Mouse (Mus musculus): ENCODE measurements around the gene Cela2a. TPM values are rescaled to one million over a fixed set of nuclear protein-coding genes. Genes with fewer than 3 reads are reported as not detected.

The Cela2a gene
- polyA plus RNA-seq, 2 experiments = 0.19 TPM; not detected in 1

DNA sequence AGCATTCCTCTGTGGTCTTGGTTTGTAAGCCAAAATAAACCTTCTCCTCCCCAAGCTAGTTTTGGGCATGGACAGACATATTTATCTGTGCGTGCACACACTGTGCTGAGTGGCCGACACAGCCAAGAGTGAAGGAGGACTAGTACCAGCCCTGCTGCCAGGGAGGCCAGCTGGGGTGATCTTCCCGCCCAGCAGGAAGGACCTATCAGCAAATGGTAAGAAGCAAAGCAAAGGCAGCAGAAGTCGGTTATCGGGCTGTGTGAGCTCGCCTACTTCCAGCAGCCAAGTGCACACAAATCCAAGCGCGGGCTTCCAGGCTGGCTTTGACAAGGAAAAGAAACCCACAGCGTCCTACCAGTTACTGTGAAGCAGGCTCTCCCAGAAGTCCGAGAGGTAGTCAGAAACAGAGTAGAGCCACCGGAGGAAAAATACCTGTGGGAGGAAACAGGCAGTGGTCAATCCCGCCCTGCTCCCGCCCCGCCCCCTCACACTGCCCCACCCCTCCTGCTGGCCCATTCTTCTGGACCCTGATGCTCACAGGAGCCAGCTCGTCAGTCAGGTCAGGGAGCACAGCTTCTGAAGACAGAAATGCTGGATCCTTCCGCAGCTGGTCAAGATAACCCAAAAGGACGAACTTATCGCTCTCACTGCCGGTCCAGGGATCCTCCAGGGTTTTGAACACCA is 58.5 kb downstream of the Cela2a start:
- Histone ChIP-seq H3K4me1 (ENCODE audit: control insufficient read depth, insufficient read depth, low read length) (peaks cover 21% of the 10 kb centered on the region), H3K9me3 (ENCODE audit: control insufficient read depth, low read length) (no peaks in the 10 kb centered on the region), H3K4me3 (replicated peaks; ENCODE audit: low read length) (no peak overlapping the region), H3K36me3 (ENCODE audit: control insufficient read depth, insufficient read depth, low read length) (peaks cover 87% of the 10 kb centered on the region), H3K4me2 (replicated peaks; ENCODE audit: low read depth, low read length, severe bottlenecking) (peak overlapping the region; percentile 26; the same call in 1 of the 2 replicates), H3K9ac (ENCODE audit: low read depth, low read length, severe bottlenecking) (no peak overlapping the region), H3K27me3 (ENCODE audit: control insufficient read depth, insufficient read depth, low read length) (no peaks in the 10 kb centered on the region), H3K27ac (replicated peaks; ENCODE audit: low read depth, low read length) (peak overlapping the region; percentile 80)
- peak; percentile 43 for DNase-seq (ENCODE audit: low spot score)
- 70% methylated on average over 19 of the region's 19 CpGs for WGBS
- no peak for TF ChIP-seq POLR2A (IDR thresholded peaks at IDR 0.05; ENCODE audit: borderline replicate concordance, extremely low read depth, insufficient read depth, insufficient read length)
- peak; percentile 32 for ATAC-seq (ENCODE audit: low FRiP score, low read depth)

DNA sequence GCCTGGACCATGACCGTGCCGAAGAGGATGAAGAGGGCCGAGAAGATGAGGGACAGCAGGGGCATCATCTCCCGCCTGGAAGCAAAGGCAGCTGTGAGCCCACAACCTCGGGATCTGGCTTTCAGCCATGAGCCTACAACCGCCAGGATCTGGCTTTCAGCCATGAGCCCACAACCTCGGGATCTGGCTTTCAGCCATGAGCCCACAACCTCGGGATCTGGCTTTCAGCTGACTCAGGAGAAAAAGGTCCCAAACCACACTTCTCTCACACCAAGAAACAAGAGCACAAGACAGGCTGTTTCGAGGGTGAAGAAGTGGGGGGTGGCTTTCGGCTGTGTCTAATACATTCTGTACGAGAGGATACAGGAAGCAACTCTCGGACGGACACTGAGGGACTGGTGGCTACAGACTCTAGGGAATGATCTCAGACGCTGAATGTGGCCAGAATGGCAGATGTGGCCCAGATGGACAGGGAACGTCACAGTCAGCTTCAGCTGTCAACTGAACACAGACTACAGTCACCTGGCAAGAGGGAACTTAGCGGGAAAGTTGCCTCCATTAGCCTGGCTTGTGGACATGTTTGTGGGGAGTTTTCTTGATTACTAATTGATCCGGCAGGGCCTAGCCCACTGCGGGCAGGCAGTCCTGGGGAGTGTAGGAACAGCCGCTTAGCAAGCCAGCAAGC is 59.1 kb downstream of the Cela2a start:
- peak overlapping the region; percentile 26; the same call in 1 of the 2 replicates for H3K4me2 ChIP-seq (replicated peaks; ENCODE audit: low read depth, low read length, severe bottlenecking)
- no peaks in the 10 kb centered on the region for H3K27me3 ChIP-seq (ENCODE audit: control insufficient read depth, insufficient read depth, low read length)
- WGBS = 35% methylated on average over 19 of the region's 19 CpGs
- H3K27ac ChIP-seq (replicated peaks; ENCODE audit: low read depth, low read length) = peak overlapping the region; percentile 80
- DNase-seq (ENCODE audit: low spot score) (peak; percentile 69), ATAC-seq (ENCODE audit: low FRiP score, low read depth) (peak; percentile 71)
- no peak for TF ChIP-seq POLR2A (IDR thresholded peaks at IDR 0.05; ENCODE audit: borderline replicate concordance, extremely low read depth, insufficient read depth, insufficient read length)
- H3K9me3 ChIP-seq (ENCODE audit: control insufficient read depth, low read length) = no peaks in the 10 kb centered on the region
- peak overlapping the region; percentile 5; the same call in 1 of the 2 replicates for H3K4me3 ChIP-seq (replicated peaks; ENCODE audit: low read length)
- H3K36me3 ChIP-seq (ENCODE audit: control insufficient read depth, insufficient read depth, low read length) = peaks cover 87% of the 10 kb centered on the region
- H3K9ac ChIP-seq (ENCODE audit: low read depth, low read length, severe bottlenecking) = no peak overlapping the region
- peaks cover 21% of the 10 kb centered on the region for H3K4me1 ChIP-seq (ENCODE audit: control insufficient read depth, insufficient read depth, low read length)

DNA sequence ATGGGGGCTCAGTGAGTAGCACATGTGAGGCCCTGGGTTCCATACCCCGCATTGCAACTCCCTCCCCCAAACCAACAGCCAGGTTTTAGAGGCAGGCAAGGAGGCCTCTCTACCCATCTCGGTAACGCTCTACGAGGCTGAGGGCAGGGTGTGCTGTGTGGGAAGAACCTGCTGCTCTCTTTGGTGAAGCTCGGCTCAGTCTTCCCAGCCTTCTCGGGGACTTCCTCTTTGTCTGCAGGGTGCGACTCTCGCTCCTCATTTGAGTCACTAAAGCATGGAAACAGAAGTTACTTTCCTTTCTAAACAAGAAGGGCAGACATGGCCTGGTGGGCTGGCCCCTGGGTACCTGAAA is 59.7 kb downstream of the Cela2a start:
- peak; percentile 44; the same call in 1 of the 2 replicates for ATAC-seq (ENCODE audit: low FRiP score, low read depth)
- Histone ChIP-seq H3K27ac (replicated peaks; ENCODE audit: low read depth, low read length) (peak overlapping the region; percentile 80), H3K4me2 (replicated peaks; ENCODE audit: low read depth, low read length, severe bottlenecking) (no peak overlapping the region), H3K36me3 (ENCODE audit: control insufficient read depth, insufficient read depth, low read length) (peaks cover 85% of the 10 kb centered on the region), H3K27me3 (ENCODE audit: control insufficient read depth, insufficient read depth, low read length) (no peaks in the 10 kb centered on the region), H3K9me3 (ENCODE audit: control insufficient read depth, low read length) (no peaks in the 10 kb centered on the region), H3K4me1 (ENCODE audit: control insufficient read depth, insufficient read depth, low read length) (peaks cover 21% of the 10 kb centered on the region), H3K4me3 (replicated peaks; ENCODE audit: low read length) (no peak overlapping the region), H3K9ac (ENCODE audit: low read depth, low read length, severe bottlenecking) (no peak overlapping the region)
- 73% methylated on average over 8 of the region's 8 CpGs for WGBS
- no peak for TF ChIP-seq POLR2A (IDR thresholded peaks at IDR 0.05; ENCODE audit: borderline replicate concordance, extremely low read depth, insufficient read depth, insufficient read length)
- no peak for DNase-seq (ENCODE audit: low spot score)

DNA sequence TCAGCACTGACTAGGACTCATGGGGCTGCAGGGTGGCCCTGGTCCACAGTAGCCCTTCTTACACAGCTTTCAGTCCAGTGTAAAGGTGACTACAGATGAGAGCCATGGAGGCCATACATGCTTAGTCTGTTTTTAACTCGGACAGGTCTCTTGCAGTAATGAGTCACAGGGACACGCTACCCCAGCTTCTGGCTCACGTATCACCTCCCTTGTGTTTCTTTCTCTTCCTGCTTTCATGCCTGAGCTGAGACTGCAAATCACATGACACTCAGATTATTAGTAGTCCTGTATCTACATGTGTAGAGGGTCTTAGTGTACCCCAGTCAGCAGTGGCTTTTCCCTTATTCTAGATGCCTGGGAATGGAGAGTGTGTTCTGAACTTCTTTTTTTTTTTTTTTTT is 61.0 kb downstream of the Cela2a start:
- H3K9ac ChIP-seq (ENCODE audit: low read depth, low read length, severe bottlenecking) = no peak overlapping the region
- DNase-seq (ENCODE audit: low spot score) = no peak
- ATAC-seq (ENCODE audit: low FRiP score, low read depth) = no peak
- H3K36me3 ChIP-seq (ENCODE audit: control insufficient read depth, insufficient read depth, low read length) = peaks cover 72% of the 10 kb centered on the region
- 93% methylated on average over 3 of the region's 3 CpGs for WGBS
- no peak for TF ChIP-seq POLR2A (IDR thresholded peaks at IDR 0.05; ENCODE audit: borderline replicate concordance, extremely low read depth, insufficient read depth, insufficient read length)
- no peak overlapping the region for H3K4me3 ChIP-seq (replicated peaks; ENCODE audit: low read length)
- no peaks in the 10 kb centered on the region for H3K9me3 ChIP-seq (ENCODE audit: control insufficient read depth, low read length)
- no peaks in the 10 kb centered on the region for H3K27me3 ChIP-seq (ENCODE audit: control insufficient read depth, insufficient read depth, low read length)
- H3K4me1 ChIP-seq (ENCODE audit: control insufficient read depth, insufficient read depth, low read length) = peaks cover 21% of the 10 kb centered on the region
- no peak overlapping the region for H3K27ac ChIP-seq (replicated peaks; ENCODE audit: low read depth, low read length)
- H3K4me2 ChIP-seq (replicated peaks; ENCODE audit: low read depth, low read length, severe bottlenecking) = no peak overlapping the region

Other genes starting within 250 kb of the Cela2a start
- gene Fblim1, start 220.1 kb downstream of the Cela2a start, polyA plus RNA-seq (2012; rRNA removed) = 52.2 and 59.7 TPM in 2 replicates
- gene Fblim1, start 220.1 kb downstream of the Cela2a start, polyA plus RNA-seq (2014; fragmentation: Nextera tagmentation; extraction: Ambion mirVana) = 33.7 and 43.2 TPM in 2 replicates
- 0.49 and 0.54 TPM in 2 replicates for gene Tmem82, start 207.5 kb downstream of the Cela2a start, polyA plus RNA-seq (2012; rRNA removed)
- gene Tmem82, start 207.5 kb downstream of the Cela2a start, polyA plus RNA-seq (2014; fragmentation: Nextera tagmentation; extraction: Ambion mirVana) = 0.21 TPM in 1 of 2 replicates, not detected in the other
- 0.16 and 0.26 TPM in 2 replicates for gene Slc25a34, start 202.3 kb downstream of the Cela2a start, polyA plus RNA-seq (2012; rRNA removed)
- gene Slc25a34, start 202.3 kb downstream of the Cela2a start, polyA plus RNA-seq (2014; fragmentation: Nextera tagmentation; extraction: Ambion mirVana) = not detected in 2 replicates
- gene Plekhm2, start 161.3 kb downstream of the Cela2a start, polyA plus RNA-seq (2012; rRNA removed) = 51.8 and 67.8 TPM in 2 replicates
- 4.9 and 6.4 TPM in 2 replicates for gene Plekhm2, start 161.3 kb downstream of the Cela2a start, polyA plus RNA-seq (2014; fragmentation: Nextera tagmentation; extraction: Ambion mirVana)
- 9.0 and 11.5 TPM in 2 replicates for gene Rsc1a1, start 140.6 kb downstream of the Cela2a start, polyA plus RNA-seq (2012; rRNA removed)
- gene Rsc1a1, start 140.6 kb downstream of the Cela2a start, polyA plus RNA-seq (2014; fragmentation: Nextera tagmentation; extraction: Ambion mirVana) = 1.5 and 1.7 TPM in 2 replicates
- 21.9 and 22.1 TPM in 2 replicates for gene Ddi2, start 102.7 kb downstream of the Cela2a start, polyA plus RNA-seq (2012; rRNA removed)
- 18.5 and 20.0 TPM in 2 replicates for gene Ddi2, start 102.7 kb downstream of the Cela2a start, polyA plus RNA-seq (2014; fragmentation: Nextera tagmentation; extraction: Ambion mirVana)
- gene Agmat, start 79.5 kb downstream of the Cela2a start, polyA plus RNA-seq (2012; rRNA removed) = 0.21 TPM in 1 of 2 replicates, not detected in the other
- not detected in 2 replicates for gene Agmat, start 79.5 kb downstream of the Cela2a start, polyA plus RNA-seq (2014; fragmentation: Nextera tagmentation; extraction: Ambion mirVana)
- 11.9 and 12.4 TPM in 2 replicates for gene Dnajc16, start 35.2 kb downstream of the Cela2a start, polyA plus RNA-seq (2012; rRNA removed)
- gene Dnajc16, start 35.2 kb downstream of the Cela2a start, polyA plus RNA-seq (2014; fragmentation: Nextera tagmentation; extraction: Ambion mirVana) = 2.8 and 3.2 TPM in 2 replicates
- gene Casp9, start 32.5 kb downstream of the Cela2a start, polyA plus RNA-seq (2012; rRNA removed) = 20.4 and 24.8 TPM in 2 replicates
- 11.2 and 13.8 TPM in 2 replicates for gene Casp9, start 32.5 kb downstream of the Cela2a start, polyA plus RNA-seq (2014; fragmentation: Nextera tagmentation; extraction: Ambion mirVana)
- 0.08 TPM in 1 of 2 replicates, not detected in the other for gene Ctrc, start 20.2 kb upstream of the Cela2a start, polyA plus RNA-seq (2012; rRNA removed)
- gene Ctrc, start 20.2 kb upstream of the Cela2a start, polyA plus RNA-seq (2014; fragmentation: Nextera tagmentation; extraction: Ambion mirVana) = not detected in 2 replicates
- gene Efhd2, start 48.8 kb upstream of the Cela2a start, polyA plus RNA-seq (2012; rRNA removed) = 57.8 and 71.4 TPM in 2 replicates
- 45.7 and 49.8 TPM in 2 replicates for gene Efhd2, start 48.8 kb upstream of the Cela2a start, polyA plus RNA-seq (2014; fragmentation: Nextera tagmentation; extraction: Ambion mirVana)
- 1.8 and 2.7 TPM in 2 replicates for gene Fhad1, start 188.9 kb upstream of the Cela2a start, polyA plus RNA-seq (2012; rRNA removed)
- gene Fhad1, start 188.9 kb upstream of the Cela2a start, polyA plus RNA-seq (2014; fragmentation: Nextera tagmentation; extraction: Ambion mirVana) = 2.8 and 3.1 TPM in 2 replicates

Data from limb, embryonic 14.5 days (tissue).